Mouse (Mus musculus) midbrain, embryonic 16.5 days (tissue): ENCODE data around the gene Bcat1. TPM values are rescaled to one million over a fixed set of nuclear protein-coding genes. Genes with fewer than 3 reads are reported as not detected.

Experiments
- ATAC-seq: fragments of 200-750 bp; cut with Nextera tagmentation; 2 replicates; pipeline ENCODE4 v1.8.0; 2017; ENCODE audit warnings: moderate TSS enrichment
- H3K27ac ChIP-seq: fragments of 300-500 bp; sonication (generic); 2 replicates; pipeline ENCODE4 v1.5.1; 2014; ENCODE audit warnings: mild to moderate bottlenecking, low read length, mixed read lengths
- H3K27me3 ChIP-seq: fragments of 300-500 bp; sonication (generic); 2 replicates; pipeline ENCODE4 v1.6.1; 2014; ENCODE audit warnings: low read depth, low read length, mixed read lengths; ENCODE audit not compliant: control insufficient read depth, insufficient read depth
- H3K36me3 ChIP-seq: fragments of 300-500 bp; sonication (generic); 2 replicates; pipeline ENCODE4 v1.6.1; 2014; ENCODE audit warnings: mild to moderate bottlenecking, low read length, moderate library complexity, mixed read lengths; ENCODE audit not compliant: control insufficient read depth, insufficient read depth
- H3K4me1 ChIP-seq: fragments of 300-500 bp; sonication (generic); 2 replicates; pipeline ENCODE4 v1.6.1; 2014; ENCODE audit warnings: mild to moderate bottlenecking, low read length, mixed read lengths; ENCODE audit not compliant: control insufficient read depth, insufficient read depth
- H3K4me2 ChIP-seq: fragments of 300-500 bp; sonication (generic); 2 replicates; pipeline ENCODE4 v1.6.1; 2014; ENCODE audit warnings: mild to moderate bottlenecking, low read length, mixed read lengths
- H3K4me3 ChIP-seq: fragments of 300-500 bp; sonication (generic); 2 replicates; pipeline ENCODE4 v1.5.1; 2014; ENCODE audit warnings: low read depth, mild to moderate bottlenecking, low read length, moderate library complexity, mixed read lengths
- H3K9ac ChIP-seq: fragments of 300-500 bp; sonication (generic); 2 replicates; pipeline ENCODE4 v1.6.1; 2014; ENCODE audit warnings: low read depth, low read length, mixed read lengths
- H3K9me3 ChIP-seq: fragments of 300-500 bp; sonication (generic); replicated peaks from 2 replicates; pipeline ENCODE4 v1.6.1; 2014; ENCODE audit warnings: mild to moderate bottlenecking, low read length, mixed read lengths; ENCODE audit not compliant: control insufficient read depth, poor library complexity, severe bottlenecking
- WGBS: fragments of 180-500 bp; shearing (Covaris S2); extraction: QIAGEN DNeasy Blood & Tissue Kit; methylation state at CpG from one replicate; pipeline ENCODE4 v1.1.7; 2014; 5-methylcytosine and 5-hydroxymethylcytosine counted together
- polyA plus RNA-seq: library from polyadenylated mRNA; unstranded; fragments of >200 nt; fragmentation: Nextera tagmentation; extraction: Ambion mirVana; gene quantifications from 2 replicates; pipeline ENCODE4 v1.2.1, GENCODE M21; 2015

The Bcat1 gene
- polyA plus RNA-seq, 1 experiment from 2014 or later, result 104 TPM

DNA sequence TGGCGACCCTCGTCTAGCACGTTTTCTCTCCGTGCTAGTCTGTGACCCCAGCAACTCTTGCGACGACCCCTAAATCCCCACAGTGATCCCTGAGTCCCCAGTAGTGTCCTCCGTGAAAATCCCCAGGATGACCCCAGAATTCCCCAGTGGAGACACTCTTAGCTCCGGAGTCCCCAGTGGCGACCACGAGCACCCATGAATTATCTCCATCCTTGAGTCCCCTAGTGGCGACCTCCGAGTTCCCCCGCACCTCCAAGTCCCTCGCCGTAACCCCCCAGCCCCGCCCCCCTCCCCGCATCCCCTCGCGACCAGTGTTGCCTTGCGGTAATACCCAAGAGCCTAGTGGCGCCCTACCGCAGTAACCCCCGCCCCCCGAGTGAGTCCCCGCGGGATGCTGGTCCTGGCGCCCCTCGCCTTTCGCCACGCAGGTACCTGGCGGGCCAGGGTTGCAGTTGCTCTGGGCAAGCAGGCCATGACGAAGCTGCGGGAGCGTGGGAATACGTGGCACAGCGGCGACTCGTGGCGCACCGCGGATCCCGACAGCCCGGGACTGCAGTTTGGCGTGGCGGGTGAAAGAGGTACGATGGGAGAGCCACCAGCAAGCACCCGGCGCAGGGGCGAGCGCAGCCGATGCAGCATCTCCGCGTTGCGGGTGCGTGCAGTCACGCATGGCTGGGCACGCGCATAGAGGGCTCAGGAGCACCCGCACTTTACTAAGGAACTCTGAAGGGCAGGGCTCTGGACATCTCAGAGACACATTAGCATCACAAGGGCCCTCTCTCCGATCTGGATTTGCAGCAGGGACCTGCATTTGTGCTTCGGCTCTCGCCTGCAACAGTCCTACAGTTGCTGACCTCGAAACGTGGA lies 27.6 kb downstream of the Bcat1 start:
- H3K4me2 ChIP-seq, result peak overlapping the region; percentile 72
- H3K9ac ChIP-seq, result peak overlapping the region; percentile 81
- H3K36me3 ChIP-seq, result no peaks in the 10 kb centered on the region
- H3K4me3 ChIP-seq, result peak overlapping the region; percentile 62
- ATAC-seq, result peak; percentile 40
- H3K9me3 ChIP-seq, result no peaks in the 10 kb centered on the region
- H3K27me3 ChIP-seq, result no peaks in the 10 kb centered on the region; the same call in 1 of the 2 replicates
- peaks cover 31% of the 10 kb centered on the region for H3K4me1 ChIP-seq
- peak overlapping the region; percentile 82 for H3K27ac ChIP-seq
- under 1% methylated on average over 62 of the region's 64 CpGs for WGBS

DNA sequence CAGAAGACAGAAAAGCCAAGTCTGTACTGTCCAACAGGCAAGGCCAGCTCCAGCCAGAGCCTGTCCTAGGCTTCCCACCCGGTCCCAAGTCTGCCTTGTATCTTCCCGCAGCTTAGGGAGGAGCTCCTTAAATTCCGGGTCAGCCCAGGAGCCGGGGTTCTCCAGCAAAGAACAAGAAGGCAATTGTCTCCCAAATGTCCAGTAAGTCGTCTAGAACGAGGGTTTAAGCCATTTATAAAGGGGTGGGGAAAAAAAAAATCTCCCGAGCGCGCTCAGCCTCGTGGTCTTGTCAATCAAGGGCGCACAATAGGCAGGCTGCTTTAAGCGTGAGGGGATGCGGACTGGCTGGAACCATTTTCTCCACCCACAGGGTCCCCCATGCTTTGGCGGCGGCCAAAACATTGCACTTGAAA lies 28.5 kb downstream of the Bcat1 start:
- peak; percentile 74; the same call in 1 of the 2 replicates for ATAC-seq
- H3K36me3 ChIP-seq, result no peaks in the 10 kb centered on the region
- peak overlapping the region; percentile 81 for H3K9ac ChIP-seq
- no peaks in the 10 kb centered on the region; the same call in 1 of the 2 replicates for H3K27me3 ChIP-seq
- peak overlapping the region; percentile 62 for H3K4me3 ChIP-seq
- H3K27ac ChIP-seq, result peak overlapping the region; percentile 82
- H3K4me1 ChIP-seq, result peaks cover 31% of the 10 kb centered on the region
- no peaks in the 10 kb centered on the region for H3K9me3 ChIP-seq
- 1% methylated on average over 15 of the region's 15 CpGs for WGBS
- peak overlapping the region; percentile 72 for H3K4me2 ChIP-seq

DNA sequence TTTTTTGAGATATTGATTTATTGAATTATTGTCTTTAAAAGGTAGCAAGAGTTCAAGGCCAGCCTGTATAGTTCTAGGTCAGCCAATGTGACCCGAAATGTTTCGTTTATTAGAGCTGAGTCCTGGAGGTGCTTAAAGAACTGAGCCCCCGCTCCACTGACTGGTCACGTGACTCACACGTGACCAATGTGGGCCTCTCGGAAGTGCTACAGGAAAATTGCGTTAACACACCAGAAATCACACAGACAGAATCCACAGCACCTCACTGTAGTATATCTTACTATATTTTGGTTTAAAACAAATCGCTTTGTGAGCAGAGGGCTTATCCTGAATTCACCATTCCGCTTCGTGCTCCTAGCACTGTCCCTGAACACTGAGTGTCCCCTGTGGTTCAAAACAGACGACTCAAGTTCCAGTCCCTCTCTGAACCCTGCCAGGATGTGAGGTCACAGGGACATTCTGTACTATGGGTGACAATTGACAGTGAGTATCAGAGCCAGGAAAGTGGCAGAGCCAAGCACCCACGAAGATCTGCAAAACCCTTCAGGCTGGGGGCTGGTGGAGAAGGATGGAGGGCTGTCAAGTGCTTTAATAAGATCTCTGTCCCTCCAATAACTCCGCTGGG lies 29.6 kb downstream of the Bcat1 start:
- Histone ChIP-seq H3K27me3 (no peaks in the 10 kb centered on the region; the same call in 1 of the 2 replicates), H3K9me3 (no peaks in the 10 kb centered on the region), H3K27ac (peak overlapping the region; percentile 82), H3K9ac (peak overlapping the region; percentile 81), H3K36me3 (no peaks in the 10 kb centered on the region), H3K4me2 (peak overlapping the region; percentile 72), H3K4me1 (peaks cover 35% of the 10 kb centered on the region), H3K4me3 (peak overlapping the region; percentile 62)
- ATAC-seq, result no peak
- WGBS, result 52% methylated on average over 13 of the region's 13 CpGs

GRCm38 (mm10) chr6:145044916-145045574 lies 30.9 kb downstream of the Bcat1 start:
- ATAC-seq, result no peak
- H3K4me1 ChIP-seq, result peaks cover 45% of the 10 kb centered on the region
- H3K4me2 ChIP-seq, result peak overlapping the region; percentile 72
- H3K4me3 ChIP-seq, result peak overlapping the region; percentile 17
- no peak overlapping the region for H3K27ac ChIP-seq
- no peaks in the 10 kb centered on the region for H3K9me3 ChIP-seq
- H3K9ac ChIP-seq, result no peak overlapping the region
- no peaks in the 10 kb centered on the region; the same call in 1 of the 2 replicates for H3K27me3 ChIP-seq
- no peaks in the 10 kb centered on the region for H3K36me3 ChIP-seq
- 45% methylated on average over 20 of the region's 20 CpGs for WGBS

DNA sequence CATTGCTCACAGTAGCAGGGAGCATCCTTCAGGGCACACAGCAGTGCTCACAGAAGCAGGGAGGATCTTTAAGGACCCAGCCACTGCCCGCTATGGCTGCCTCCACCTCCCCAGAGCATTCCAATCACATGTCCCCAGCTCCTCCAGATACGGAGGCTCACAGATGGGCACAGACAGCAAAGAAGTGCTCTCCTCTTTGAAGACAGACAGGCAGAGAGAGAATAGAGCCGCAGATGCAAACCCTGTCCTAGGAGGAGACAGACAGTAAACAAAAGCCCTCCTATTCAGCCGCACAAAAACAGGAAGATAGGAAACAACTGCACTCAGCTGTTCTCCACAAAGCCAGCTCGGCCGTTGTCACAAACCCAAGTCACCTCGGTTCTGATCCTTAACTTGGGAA lies 35.3 kb downstream of the Bcat1 start:
- peak overlapping the region; percentile 31 for H3K4me2 ChIP-seq
- no peak overlapping the region for H3K9ac ChIP-seq
- no peaks in the 10 kb centered on the region for H3K9me3 ChIP-seq
- WGBS, result 16% methylated on average over 7 of the region's 7 CpGs
- H3K36me3 ChIP-seq, result peaks cover 11% of the 10 kb centered on the region; the same call in 1 of the 2 replicates
- H3K27ac ChIP-seq, result no peak overlapping the region
- H3K27me3 ChIP-seq, result no peaks in the 10 kb centered on the region
- no peak overlapping the region for H3K4me3 ChIP-seq
- H3K4me1 ChIP-seq, result peaks cover 30% of the 10 kb centered on the region
- ATAC-seq, result no peak

DNA sequence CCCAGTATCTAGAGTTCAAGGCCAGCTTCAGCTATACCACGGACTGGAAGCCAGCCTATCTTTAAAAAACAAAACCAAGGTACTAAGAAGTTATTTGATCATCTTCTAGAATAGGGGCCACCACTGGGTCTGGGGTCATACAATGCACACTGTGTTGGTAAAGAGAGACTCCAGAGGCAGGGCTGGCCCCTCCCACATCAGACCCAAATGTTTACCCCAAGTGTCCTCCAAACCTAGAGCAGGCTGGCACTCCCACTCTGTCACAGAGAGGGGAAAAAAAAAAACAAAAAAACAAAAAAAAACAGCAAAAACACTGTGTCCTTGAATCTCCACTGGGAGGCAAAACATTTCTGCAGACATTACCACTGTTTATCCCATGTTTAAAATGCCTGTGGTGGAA lies 38.4 kb downstream of the Bcat1 start:
- H3K4me3 ChIP-seq, result no peak overlapping the region
- peaks cover 11% of the 10 kb centered on the region; the same call in 1 of the 2 replicates for H3K36me3 ChIP-seq
- H3K9me3 ChIP-seq, result no peaks in the 10 kb centered on the region
- no peak overlapping the region for H3K27ac ChIP-seq
- H3K9ac ChIP-seq, result no peak overlapping the region
- H3K4me2 ChIP-seq, result no peak overlapping the region
- ATAC-seq, result no peak
- WGBS, result 80% methylated on average over 1 of the region's 1 CpGs
- H3K4me1 ChIP-seq, result peaks cover 14% of the 10 kb centered on the region
- no peaks in the 10 kb centered on the region for H3K27me3 ChIP-seq

GRCm38 (mm10) chr6:145035412-145035811 lies 40.6 kb downstream of the Bcat1 start:
- H3K4me3 ChIP-seq, result no peak overlapping the region
- H3K9me3 ChIP-seq, result no peaks in the 10 kb centered on the region
- H3K36me3 ChIP-seq, result peaks cover 11% of the 10 kb centered on the region; the same call in 1 of the 2 replicates
- WGBS, result 95% methylated on average over 9 of the region's 9 CpGs
- H3K27ac ChIP-seq, result no peak overlapping the region
- H3K27me3 ChIP-seq, result no peaks in the 10 kb centered on the region
- H3K4me1 ChIP-seq, result peaks cover under 1% of the 10 kb centered on the region; the same call in 1 of the 2 replicates
- H3K4me2 ChIP-seq, result no peak overlapping the region
- ATAC-seq, result no peak
- no peak overlapping the region for H3K9ac ChIP-seq

- no peak overlapping the region for H3K27ac ChIP-seq
- H3K4me3 ChIP-seq, result no peak overlapping the region
- H3K36me3 ChIP-seq, result no peaks in the 10 kb centered on the region; the same call in 1 of the 2 replicates
- H3K27me3 ChIP-seq, result no peaks in the 10 kb centered on the region
- H3K9ac ChIP-seq, result no peak overlapping the region
- 85% methylated on average over 9 of the region's 9 CpGs for WGBS
- ATAC-seq, result no peak
- no peaks in the 10 kb centered on the region for H3K9me3 ChIP-seq
- no peaks in the 10 kb centered on the region for H3K4me1 ChIP-seq
- no peak overlapping the region for H3K4me2 ChIP-seq
Measured at GRCm38 (mm10) chr6:145030587-145030986, 45.4 kb downstream of the Bcat1 start.
